Mouse (Mus musculus) E14TG2a.4 (cell line): ENCODE results near the gene Slc12a3.

ENCODE experiments used
- CTCF ChIP-seq: conservative IDR thresholded peaks from 2 replicates; pipeline ENCODE4 v1.5.1; 2014; ENCODE audit warnings: low read length
- NANOG ChIP-seq: IDR thresholded peaks from 2 replicates; pipeline ENCODE4 v1.6.1; 2014; ENCODE audit warnings: borderline replicate concordance, low read length, mixed read lengths
- POU5F1 ChIP-seq: IDR thresholded peaks from 2 replicates; pipeline ENCODE4 v1.6.1; 2014; ENCODE audit warnings: low read length, borderline replicate concordance

- no peak for TF ChIP-seq CTCF
- TF ChIP-seq POU5F1 = no peak
- TF ChIP-seq NANOG = no peak
Measured at GRCm38 (mm10) chr8:94390429-94390828, 61.4 kb downstream of the Slc12a3 start.
